Mouse (Mus musculus): ENCODE measurements around the gene Cbx1. TPM values are rescaled to one million over a fixed set of nuclear protein-coding genes. Genes with fewer than 3 reads are reported as not detected.
"Not testable (repeated sequence)": the region's sequence is repeated elsewhere in the genome, so short reads cannot be mapped to it uniquely, and the experiment has no call there.

The Cbx1 gene
- total RNA-seq, 2 experiments from 2014 or later = 49.3 to 52.2 TPM

DNA sequence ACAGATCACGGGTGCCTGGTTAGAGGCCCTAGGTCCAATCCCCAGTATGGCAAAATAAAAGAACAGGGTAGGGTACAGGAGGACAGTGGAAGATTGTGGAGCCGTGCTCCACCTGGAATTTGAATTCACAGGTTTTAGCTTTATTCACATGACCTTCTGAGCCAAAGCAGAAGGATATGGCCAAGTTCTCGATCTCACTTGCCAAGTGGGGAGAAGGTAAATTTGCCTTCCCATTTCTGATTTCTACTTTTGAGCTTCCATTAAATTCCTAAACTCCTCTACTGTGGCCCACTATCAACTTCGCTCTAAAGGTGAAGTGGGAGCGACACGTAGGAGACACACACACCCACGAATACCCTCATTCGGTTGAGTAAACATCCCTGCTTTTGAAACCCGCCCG is 40.0 kb downstream of the Cbx1 start:
- no peak for DNase-seq (ENCODE audit: extremely low spot score in 1 of 2, low spot score in 2 of 2)
- intact Hi-C loops (cut with DNase I) = no loop called here

DNA sequence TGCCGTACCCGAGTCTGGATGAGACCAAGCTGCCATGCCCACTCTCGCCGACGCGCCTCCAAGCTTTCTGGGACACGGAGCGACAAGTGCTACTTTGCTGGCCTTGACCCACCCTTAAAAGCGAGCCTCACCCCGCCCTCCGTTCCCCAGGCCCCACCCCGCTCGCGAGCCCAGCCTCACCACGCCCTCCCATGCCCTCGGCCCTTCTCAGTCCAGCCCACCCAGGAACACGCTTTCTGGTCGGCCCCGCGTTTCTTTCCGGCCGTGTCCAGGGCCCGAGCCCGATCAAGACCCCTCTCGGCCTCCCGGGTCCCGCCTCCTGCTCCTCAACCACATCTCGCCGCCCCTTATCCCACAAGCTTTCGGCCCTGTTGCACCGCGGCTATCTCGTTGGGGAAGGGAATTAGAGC is 40.5 kb downstream of the Cbx1 start:
- peak; percentile 59 to 91 for DNase-seq (ENCODE audit: extremely low spot score in 1 of 2, low spot score in 2 of 2)
- intact Hi-C loops (cut with DNase I) = no loop called here

- DNase-seq (ENCODE audit: extremely low spot score in 1 of 2, low spot score in 2 of 2) = peak; percentile 99 to 100
- intact Hi-C loops (cut with DNase I) = no loop called here
Measured at GRCm38 (mm10) chr11:96829813-96830538, 41.0 kb downstream of the Cbx1 start, which contains the start of gene Nfe2l1. Gene Nfe2l1, minus strand, starts transcription at chr11:96829968.

- intact Hi-C loops (cut with DNase I) = no loop called here
- DNase-seq (ENCODE audit: extremely low spot score in 1 of 2, low spot score in 2 of 2) = no peak
Measured at GRCm38 (mm10) chr11:96830539-96831216, 41.8 kb downstream of the Cbx1 start.

- DNase-seq (ENCODE audit: extremely low spot score in 1 of 2, low spot score in 2 of 2) = no peak
- intact Hi-C loops (cut with DNase I) = no loop called here
Measured at GRCm38 (mm10) chr11:96831516-96831915, 42.6 kb downstream of the Cbx1 start.

GRCm38 (mm10) chr11:96832541-96832940 is 43.6 kb downstream of the Cbx1 start:
- DNase-seq (ENCODE audit: extremely low spot score in 1 of 2, low spot score in 2 of 2) = no peak
- intact Hi-C loops (cut with DNase I) = no loop called here

DNA sequence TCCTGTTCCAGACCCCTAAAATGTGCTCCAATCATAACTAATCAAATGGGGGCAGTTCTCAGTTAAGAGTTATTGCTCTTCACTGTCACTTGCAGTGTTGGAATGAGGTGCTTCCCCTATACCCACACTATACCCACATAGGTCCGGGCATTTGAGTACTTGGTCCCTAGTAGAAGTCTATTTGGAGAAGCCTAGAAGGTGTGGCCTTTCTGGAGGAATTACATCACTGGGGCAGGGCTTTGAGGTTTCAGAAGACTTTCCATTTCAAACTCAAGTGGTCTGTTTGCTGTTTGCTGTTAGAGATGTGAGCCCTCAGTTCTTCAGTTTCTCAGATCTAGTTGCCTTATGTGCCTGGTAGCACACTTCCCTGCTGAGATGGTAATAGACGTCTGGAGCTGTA is 44.0 kb downstream of the Cbx1 start:
- no peak for DNase-seq (ENCODE audit: extremely low spot score in 1 of 2, low spot score in 2 of 2)
- intact Hi-C loops (cut with DNase I) = no loop called here

DNA sequence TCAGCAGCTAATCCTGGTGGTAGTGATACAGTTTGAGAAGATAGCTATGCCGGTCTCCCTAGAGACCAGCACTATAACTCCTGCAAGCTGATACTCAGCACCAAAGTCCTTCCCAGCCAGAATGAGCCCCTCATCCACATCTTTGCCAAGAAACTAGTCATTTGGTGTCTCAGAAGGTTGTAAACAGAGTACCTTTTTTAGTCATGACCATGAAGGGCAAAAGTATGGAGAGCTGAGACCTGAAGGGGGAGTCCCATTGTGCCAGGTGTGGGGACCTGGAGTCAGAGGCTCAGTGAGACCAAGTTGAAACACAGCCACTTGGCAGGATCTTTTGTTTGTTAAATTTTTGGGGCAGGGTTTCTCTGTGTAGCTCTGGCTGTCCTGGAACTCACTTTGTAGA is 45.2 kb downstream of the Cbx1 start:
- no peak for DNase-seq (ENCODE audit: extremely low spot score in 1 of 2, low spot score in 2 of 2)
- intact Hi-C loops (cut with DNase I) = no loop called here

DNA sequence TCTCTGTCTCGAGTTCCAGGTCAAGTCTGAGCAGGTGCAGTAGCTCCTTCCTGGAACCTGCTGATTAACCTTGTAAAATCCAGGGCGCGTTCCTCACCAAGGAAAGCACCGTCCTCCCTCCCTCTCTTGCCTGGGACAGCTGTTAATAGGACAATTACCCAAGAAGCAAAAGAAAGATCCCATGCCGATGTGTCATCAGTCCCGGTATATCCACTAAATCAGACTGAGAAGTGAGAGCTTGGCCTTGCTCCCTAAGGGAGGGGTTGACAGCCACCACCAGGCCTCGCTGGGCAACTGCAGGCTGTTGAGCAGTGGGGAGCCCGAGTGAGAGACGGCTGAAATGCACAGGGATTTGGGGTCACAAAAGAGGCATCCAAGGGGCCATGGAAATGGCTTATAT is 48.4 kb downstream of the Cbx1 start:
- DNase-seq (ENCODE audit: extremely low spot score in 1 of 2, low spot score in 2 of 2) = no peak
- intact Hi-C loops (cut with DNase I) = no loop called here

DNA sequence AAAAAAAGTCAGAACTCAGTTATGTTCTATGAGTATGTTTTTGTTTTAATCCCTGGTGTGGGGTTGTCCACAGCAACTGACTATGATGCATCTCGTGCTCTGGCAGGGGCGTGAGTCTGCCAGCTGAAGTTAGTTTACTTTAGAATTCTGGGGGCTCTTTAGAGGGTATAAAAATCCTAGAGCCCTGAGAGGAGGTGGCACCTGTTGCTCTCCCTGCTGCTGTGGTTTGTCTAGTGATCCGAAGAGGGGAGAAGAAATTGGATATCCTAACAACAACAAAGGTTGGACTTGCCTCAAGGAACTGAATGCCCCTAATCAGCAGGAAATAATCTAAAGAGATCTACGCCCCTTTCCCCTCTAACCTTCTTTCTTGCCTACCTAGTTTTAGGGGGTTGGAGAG is 49.4 kb downstream of the Cbx1 start:
- DNase-seq (ENCODE audit: extremely low spot score in 1 of 2, low spot score in 2 of 2) = no peak
- intact Hi-C loops (cut with DNase I) = no loop called here

DNA sequence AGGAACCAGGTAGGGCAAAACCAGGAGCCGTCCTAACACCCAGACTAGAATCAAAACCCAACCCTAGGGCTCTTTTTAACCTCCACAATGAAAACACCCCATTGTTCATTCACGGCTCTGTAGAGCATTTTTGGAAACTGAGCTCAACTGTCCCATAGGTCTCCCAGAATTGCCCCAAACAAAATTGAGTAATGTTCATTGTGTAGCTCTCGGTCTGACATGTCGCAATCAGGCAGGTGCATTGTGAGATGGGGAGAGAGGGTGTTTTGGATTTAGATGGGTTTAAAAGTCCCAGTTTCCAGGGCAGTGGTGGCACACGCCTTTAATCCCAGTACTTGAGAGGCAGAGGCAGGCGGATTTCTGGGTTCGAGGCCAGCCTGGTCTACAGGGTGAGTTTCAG is 50.5 kb downstream of the Cbx1 start:
- DNase-seq (ENCODE audit: extremely low spot score in 1 of 2, low spot score in 2 of 2) = no peak

DNA sequence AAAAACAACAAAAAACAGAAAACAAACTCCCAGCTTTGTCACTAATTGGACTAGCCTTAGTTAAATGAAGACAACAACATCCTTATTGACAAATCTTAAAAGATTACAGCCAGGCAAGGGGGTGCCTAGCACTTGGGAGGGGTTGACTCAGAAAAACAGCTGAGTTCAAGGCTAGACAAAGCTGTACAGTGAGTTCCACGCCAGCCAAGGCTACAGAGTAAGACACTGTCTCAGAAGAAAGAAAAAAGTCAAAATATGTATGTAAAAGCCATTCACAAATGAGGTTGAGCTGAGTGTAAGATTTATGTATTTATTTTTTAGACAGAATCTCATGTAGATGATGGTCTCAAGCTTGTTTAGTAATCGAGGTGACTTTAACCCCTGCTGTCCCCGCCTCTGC is 51.0 kb downstream of the Cbx1 start:
- DNase-seq (ENCODE audit: extremely low spot score in 1 of 2, low spot score in 2 of 2) = no peak
- intact Hi-C loops (cut with DNase I) = no loop called here

More for the DNA sequence above, 50.5 kb downstream of the Cbx1 start:
- intact Hi-C loops (cut with DNase I) = no loop called here

- intact Hi-C loops (cut with DNase I) = no loop called here
- peak; percentile 56 to 57 for DNase-seq (ENCODE audit: extremely low spot score in 1 of 2, low spot score in 2 of 2)
Measured at GRCm38 (mm10) chr11:96840290-96840689, 51.4 kb downstream of the Cbx1 start.

DNA sequence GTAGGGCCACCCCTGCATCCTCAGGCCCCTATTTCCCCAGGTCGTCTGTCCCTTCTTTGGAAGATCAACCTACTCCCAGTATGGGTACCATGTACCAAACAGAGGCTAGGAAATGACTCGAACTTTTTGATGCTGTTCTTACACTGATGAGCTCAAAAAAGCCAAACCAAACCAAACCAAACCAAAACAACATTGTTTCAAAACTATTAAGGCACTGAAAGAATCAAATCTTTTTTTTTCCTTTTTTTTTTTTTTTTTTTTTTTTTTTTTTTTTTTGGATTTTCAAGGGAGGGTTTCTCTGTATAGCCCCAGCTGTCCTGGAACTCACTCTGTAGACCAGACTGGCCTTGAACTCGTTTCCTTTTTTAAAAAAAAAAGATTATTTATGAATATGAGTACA is 54.7 kb downstream of the Cbx1 start:
- intact Hi-C loops (cut with DNase I) = no loop called here
- no peak for DNase-seq (ENCODE audit: extremely low spot score in 1 of 2, low spot score in 2 of 2)

- no peak for DNase-seq (ENCODE audit: extremely low spot score in 1 of 2, low spot score in 2 of 2)
- intact Hi-C loops (cut with DNase I) = no loop called here
Measured at GRCm38 (mm10) chr11:96847240-96847639, 58.3 kb downstream of the Cbx1 start.

- DNase-seq (ENCODE audit: extremely low spot score in 1 of 2, low spot score in 2 of 2) = no peak
- intact Hi-C loops (cut with DNase I) = no loop called here
Measured at GRCm38 (mm10) chr11:96848694-96849093, 59.8 kb downstream of the Cbx1 start.

DNA sequence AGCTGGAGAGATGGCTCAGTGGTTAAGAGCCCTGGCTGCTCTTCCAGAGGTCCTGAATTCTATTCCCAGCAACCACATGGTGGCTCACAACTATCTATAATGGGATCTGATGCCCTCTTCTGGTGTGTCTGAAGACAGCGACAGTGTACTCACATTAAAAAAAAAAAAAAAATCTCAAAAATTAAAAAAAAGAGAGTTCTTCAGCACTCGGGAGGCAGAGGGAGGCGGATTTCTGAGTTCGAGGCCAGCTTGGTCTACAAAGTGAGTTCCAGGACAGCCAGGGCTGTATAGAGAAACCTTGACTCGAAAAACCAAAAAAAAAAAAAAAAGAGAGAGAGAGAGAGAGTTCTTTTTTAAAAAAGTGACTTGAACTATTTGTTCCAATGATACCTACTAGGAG is 60.2 kb downstream of the Cbx1 start:
- DNase-seq (ENCODE audit: extremely low spot score in 1 of 2, low spot score in 2 of 2); intact Hi-C loops (cut with DNase I): not testable (repeated sequence)

DNA sequence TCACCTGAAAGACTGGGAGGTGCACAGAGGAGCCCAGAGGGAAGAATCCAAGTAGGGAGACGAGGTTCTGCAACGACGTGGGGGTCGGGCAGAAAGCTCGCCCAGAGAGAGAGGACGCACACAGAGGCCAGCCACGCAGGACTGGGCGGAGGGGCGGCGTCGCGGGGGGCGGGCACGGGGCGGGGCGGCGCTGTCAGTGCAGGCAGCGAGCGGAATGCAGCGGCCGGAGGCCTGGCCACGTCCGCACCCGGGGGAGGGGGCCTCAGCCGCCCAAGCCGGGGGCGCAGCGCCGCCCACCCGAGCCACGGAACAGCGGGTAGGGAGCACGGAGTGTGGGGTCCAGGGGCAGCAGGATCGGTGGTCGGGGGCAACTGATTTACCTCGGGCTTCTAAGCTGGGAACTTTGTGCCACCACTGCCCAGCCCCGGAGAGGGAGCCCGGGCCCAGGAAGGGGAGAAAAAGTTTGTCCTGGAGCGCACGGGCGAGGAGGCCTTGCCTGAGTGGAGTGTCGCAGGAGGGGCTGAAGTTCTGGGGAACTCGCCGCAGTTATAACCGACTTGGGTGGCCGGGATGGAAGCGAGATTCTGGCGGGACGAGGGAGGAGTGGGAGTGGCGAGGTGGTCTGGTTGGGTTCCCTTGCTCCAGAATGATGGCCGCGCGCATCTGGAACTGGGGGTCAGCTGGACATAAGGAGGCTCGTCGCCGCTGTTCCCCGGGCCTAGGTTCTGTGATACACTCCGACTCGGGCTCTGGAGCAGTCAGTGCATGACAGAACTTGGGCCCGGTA is 60.9 kb downstream of the Cbx1 start, which contains the start of gene Copz2:
Gene Copz2 (plus strand): TSS at position 190 of the 787 bp plus-strand sequence.
- DNase-seq (ENCODE audit: extremely low spot score in 1 of 2, low spot score in 2 of 2) = peak in 1 of 2 experiments; percentile 56
- intact Hi-C loops (cut with DNase I) = no loop called here

DNA sequence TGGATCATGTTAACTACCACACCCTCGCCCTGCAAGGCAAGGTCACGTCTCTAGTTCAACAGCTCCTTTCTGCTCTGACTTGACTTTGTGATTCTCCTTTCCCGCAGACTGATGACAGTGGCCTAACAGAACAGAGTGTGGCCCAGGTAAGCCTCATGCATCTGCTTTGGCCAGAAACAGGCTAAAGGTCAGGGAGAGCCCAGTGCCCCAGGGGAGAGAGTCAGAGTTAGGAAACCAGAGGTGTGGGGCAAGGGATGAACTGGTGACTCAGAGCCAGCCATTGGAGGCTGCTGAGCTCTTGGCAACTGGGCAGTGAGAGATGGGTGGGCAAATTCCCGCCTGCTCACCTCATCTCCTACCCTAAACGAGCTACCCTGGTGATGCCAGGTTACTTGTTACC is 68.5 kb downstream of the Cbx1 start:
- intact Hi-C loops (cut with DNase I) = no loop called here

More for the DNA sequence above, 68.5 kb downstream of the Cbx1 start:
- DNase-seq (ENCODE audit: extremely low spot score in 1 of 2, low spot score in 2 of 2) = no peak

Measured in left cerebral cortex, postnatal 10 days (tissue).